Mouse (Mus musculus): ENCODE data around the gene Ldhb. TPM values are rescaled to one million over a fixed set of nuclear protein-coding genes. Genes with fewer than 3 reads are reported as not detected.
A peak's percentile ranks its signal among the peaks of the same experiment; 100 is the strongest.
"Not testable (repeated sequence)": the region's sequence is repeated elsewhere in the genome, so short reads cannot be mapped to it uniquely, and the experiment has no call there.

The Ldhb gene
- total and polyA plus RNA-seq, 2 experiments = 2.6 to 3.9 TPM

DNA sequence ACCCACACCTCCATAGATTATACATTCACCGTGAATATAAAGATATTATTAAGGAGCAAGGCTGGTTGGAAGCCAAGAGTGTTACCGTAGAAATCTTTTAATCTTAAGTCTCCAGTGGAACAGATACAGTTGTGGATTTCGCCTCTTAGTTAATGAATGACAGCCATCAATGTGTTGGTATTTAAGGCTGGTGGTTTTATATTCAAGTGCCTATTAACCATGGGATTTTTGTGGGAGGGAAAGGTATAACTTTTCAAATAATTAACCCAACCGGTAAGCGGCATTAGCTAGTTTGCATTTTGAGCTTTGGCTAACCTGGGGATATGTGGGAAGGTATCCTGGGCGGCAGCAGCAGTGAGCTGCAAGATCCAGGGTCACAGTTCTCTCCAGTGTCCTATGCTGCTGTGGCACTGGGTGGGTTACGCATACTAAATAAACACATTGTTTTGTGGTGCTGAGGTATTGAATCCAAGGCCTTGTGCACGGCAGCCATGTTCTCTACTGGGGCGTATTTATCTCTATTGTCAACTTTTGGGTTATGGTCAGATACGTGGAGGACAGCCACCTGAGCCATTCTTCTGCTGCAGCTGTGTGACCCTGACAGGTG lies 5.1 kb downstream of the Ldhb start:
- no peak overlapping the region for H3K9ac ChIP-seq (ENCODE audit: low read depth, low read length)
- 78% methylated on average over 10 of the region's 10 CpGs for WGBS
- no peaks in the 10 kb centered on the region for H3K36me3 ChIP-seq (ENCODE audit: control insufficient read depth, insufficient read depth, low read length)
- TF ChIP-seq POLR2A (IDR thresholded peaks at IDR 0.05; ENCODE audit: extremely low read depth, insufficient read depth, low read length) = no peak
- TF ChIP-seq CTCF (IDR thresholded peaks at IDR 0.05; ENCODE audit: low read depth, low read length) = no peak
- H3K27me3 ChIP-seq (ENCODE audit: control insufficient read depth, insufficient read depth, low read length) = no peaks in the 10 kb centered on the region
- no peak overlapping the region for H3K27ac ChIP-seq (replicated peaks; ENCODE audit: insufficient read depth, low read depth, low read length)
- no peak overlapping the region for H3K4me3 ChIP-seq (ENCODE audit: insufficient read depth, low read depth, low read length)
- H3K79me2 ChIP-seq (ENCODE audit: control insufficient read depth, insufficient read depth, low read length) = no peaks in the 10 kb centered on the region
- H3K4me1 ChIP-seq (ENCODE audit: control insufficient read depth, insufficient read depth, low read length) = no peaks in the 10 kb centered on the region
- no peak for DNase-seq (ENCODE audit: extremely low read depth, low read depth, low spot score)

DNA sequence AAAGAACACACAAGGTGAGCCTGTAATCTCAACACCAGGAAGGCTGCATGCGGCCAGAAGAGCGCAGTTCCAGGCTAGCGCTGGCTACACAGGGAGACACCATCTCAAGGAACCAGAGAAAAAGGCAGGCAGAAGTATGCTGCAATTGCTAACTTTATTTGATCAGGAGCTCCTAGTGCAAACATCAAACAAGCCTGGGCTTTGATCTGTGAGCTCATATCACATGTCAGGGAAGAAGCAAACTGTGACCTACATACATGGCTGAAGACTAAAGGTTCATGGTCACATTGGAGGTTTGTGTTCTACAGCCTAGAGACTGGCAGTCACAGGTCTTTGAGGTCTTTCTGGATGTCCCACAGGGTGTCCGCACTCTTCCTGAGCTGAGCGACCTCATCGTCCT lies 17.6 kb downstream of the Ldhb start:
- H3K79me2 ChIP-seq (ENCODE audit: control insufficient read depth, insufficient read depth, low read length) = not testable (repeated sequence)

DNA sequence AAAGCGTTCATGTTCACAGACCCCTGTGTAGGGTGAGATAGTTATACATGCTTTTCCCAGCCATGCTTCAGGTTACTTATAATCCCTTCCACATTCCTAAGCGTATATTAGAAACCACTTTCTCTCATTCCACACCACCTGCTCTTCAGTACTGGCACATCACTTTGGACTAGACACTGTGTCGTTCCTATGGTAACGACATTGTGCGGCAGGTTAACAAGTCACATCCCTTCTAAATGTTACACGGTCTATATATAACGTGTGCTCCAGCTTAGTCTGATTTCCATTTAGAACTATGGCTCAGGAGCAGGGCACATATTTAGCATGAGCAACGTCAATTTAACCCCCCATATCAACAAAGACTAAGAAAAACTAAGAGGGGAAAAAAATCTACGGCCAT lies 20.1 kb downstream of the Ldhb start:
- TF ChIP-seq POLR2A (IDR thresholded peaks at IDR 0.05; ENCODE audit: extremely low read depth, insufficient read depth, low read length) = no peak
- TF ChIP-seq CTCF (IDR thresholded peaks at IDR 0.05; ENCODE audit: low read depth, low read length) = no peak
- Histone ChIP-seq H3K36me3 (ENCODE audit: control insufficient read depth, insufficient read depth, low read length) (no peaks in the 10 kb centered on the region), H3K27me3 (ENCODE audit: control insufficient read depth, insufficient read depth, low read length) (no peaks in the 10 kb centered on the region), H3K27ac (replicated peaks; ENCODE audit: insufficient read depth, low read depth, low read length) (no peak overlapping the region), H3K4me3 (ENCODE audit: insufficient read depth, low read depth, low read length) (no peak overlapping the region), H3K4me1 (ENCODE audit: control insufficient read depth, insufficient read depth, low read length) (no peaks in the 10 kb centered on the region), H3K9ac (ENCODE audit: low read depth, low read length) (no peak overlapping the region), H3K79me2 (ENCODE audit: control insufficient read depth, insufficient read depth, low read length) (no peaks in the 10 kb centered on the region)
- 95% methylated on average over 9 of the region's 9 CpGs for WGBS
- DNase-seq (ENCODE audit: extremely low read depth, low read depth, low spot score) = no peak

More for the DNA sequence above, 17.6 kb downstream of the Ldhb start:
- H3K9ac ChIP-seq (ENCODE audit: low read depth, low read length); H3K4me1 ChIP-seq (ENCODE audit: control insufficient read depth, insufficient read depth, low read length); H3K27ac ChIP-seq (replicated peaks; ENCODE audit: insufficient read depth, low read depth, low read length); H3K4me3 ChIP-seq (ENCODE audit: insufficient read depth, low read depth, low read length); H3K27me3 ChIP-seq (ENCODE audit: control insufficient read depth, insufficient read depth, low read length); H3K36me3 ChIP-seq (ENCODE audit: control insufficient read depth, insufficient read depth, low read length): not testable (repeated sequence)
- peak; percentile 62 for DNase-seq (ENCODE audit: extremely low read depth, low read depth, low spot score)
- 51% methylated on average over 6 of the region's 6 CpGs for WGBS

DNA sequence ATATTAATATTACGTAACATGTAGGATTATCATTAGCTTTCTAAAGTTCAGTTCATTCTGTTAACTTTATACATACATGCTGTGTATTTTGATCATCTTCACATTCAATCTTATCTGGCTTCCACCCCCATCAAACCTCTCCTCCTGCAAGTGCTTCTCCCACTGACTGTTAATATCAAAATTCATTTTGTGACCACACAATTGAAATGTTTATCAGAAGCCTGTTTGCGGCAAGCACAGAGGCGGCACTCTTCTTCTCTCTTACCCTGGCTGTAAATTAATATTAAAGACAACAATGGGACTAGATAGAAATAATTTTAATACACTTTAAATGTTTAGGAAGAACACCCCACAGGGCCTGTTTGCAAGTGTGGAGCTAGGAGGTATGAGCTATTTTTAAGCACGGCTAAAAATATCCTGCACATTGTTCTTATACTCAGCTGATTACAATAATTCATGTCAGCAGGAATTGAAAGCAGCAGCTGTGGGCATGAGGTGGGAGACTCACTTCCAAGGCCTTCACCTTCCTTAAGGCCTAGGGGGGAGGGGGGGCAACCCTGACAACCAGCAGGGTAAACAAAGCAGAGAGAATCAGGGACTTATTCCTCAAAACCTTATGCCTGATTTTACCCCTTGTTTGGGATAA lies 22.2 kb downstream of the Ldhb start:
- H3K27ac ChIP-seq (replicated peaks; ENCODE audit: insufficient read depth, low read depth, low read length) = no peak overlapping the region
- no peak for DNase-seq (ENCODE audit: extremely low read depth, low read depth, low spot score)
- H3K9ac ChIP-seq (ENCODE audit: low read depth, low read length) = no peak overlapping the region
- no peaks in the 10 kb centered on the region for H3K4me1 ChIP-seq (ENCODE audit: control insufficient read depth, insufficient read depth, low read length)
- H3K4me3 ChIP-seq (ENCODE audit: insufficient read depth, low read depth, low read length) = no peak overlapping the region
- TF ChIP-seq POLR2A (IDR thresholded peaks at IDR 0.05; ENCODE audit: extremely low read depth, insufficient read depth, low read length) = no peak
- no peak for TF ChIP-seq CTCF (IDR thresholded peaks at IDR 0.05; ENCODE audit: low read depth, low read length)
- WGBS = 96% methylated on average over 4 of the region's 4 CpGs
- H3K27me3 ChIP-seq (ENCODE audit: control insufficient read depth, insufficient read depth, low read length) = no peaks in the 10 kb centered on the region
- H3K36me3 ChIP-seq (ENCODE audit: control insufficient read depth, insufficient read depth, low read length) = no peaks in the 10 kb centered on the region
- H3K79me2 ChIP-seq (ENCODE audit: control insufficient read depth, insufficient read depth, low read length) = no peaks in the 10 kb centered on the region

DNA sequence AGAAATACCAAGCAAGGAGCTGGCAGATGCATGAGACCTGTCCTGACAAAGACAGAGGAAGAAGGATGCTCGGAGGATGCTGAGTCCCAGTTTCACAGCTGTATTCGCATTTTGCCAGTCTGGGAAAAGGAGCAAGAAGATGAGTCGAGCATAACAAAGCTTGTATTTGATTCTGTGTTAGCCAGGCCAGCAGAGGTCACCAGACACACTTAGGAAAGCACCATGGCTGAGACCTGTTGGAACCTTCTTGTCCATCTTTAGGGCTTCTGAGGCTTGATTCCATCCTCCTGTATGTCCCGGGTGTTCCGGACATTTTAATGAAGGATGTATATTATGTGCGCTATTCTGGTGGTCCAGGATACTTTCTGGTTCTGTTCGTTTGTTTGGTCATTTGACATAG lies 30.5 kb downstream of the Ldhb start:
- TF ChIP-seq CTCF (IDR thresholded peaks at IDR 0.05; ENCODE audit: low read depth, low read length) (peak; percentile 52; the same call in 1 of the 2 replicates), POLR2A (IDR thresholded peaks at IDR 0.05; ENCODE audit: extremely low read depth, insufficient read depth, low read length) (no peak)
- Histone ChIP-seq H3K36me3 (ENCODE audit: control insufficient read depth, insufficient read depth, low read length) (no peaks in the 10 kb centered on the region), H3K9ac (ENCODE audit: low read depth, low read length) (no peak overlapping the region), H3K4me1 (ENCODE audit: control insufficient read depth, insufficient read depth, low read length) (0 out of 2 replicates have a peak, but pooled peaks cover 3% of the 10 kb centered on the region), H3K4me3 (ENCODE audit: insufficient read depth, low read depth, low read length) (no peak overlapping the region), H3K27ac (replicated peaks; ENCODE audit: insufficient read depth, low read depth, low read length) (no peak overlapping the region), H3K27me3 (ENCODE audit: control insufficient read depth, insufficient read depth, low read length) (no peaks in the 10 kb centered on the region), H3K79me2 (ENCODE audit: control insufficient read depth, insufficient read depth, low read length) (no peaks in the 10 kb centered on the region)
- WGBS = 71% methylated on average over 7 of the region's 7 CpGs
- DNase-seq (ENCODE audit: extremely low read depth, low read depth, low spot score) = peak; percentile 46

DNA sequence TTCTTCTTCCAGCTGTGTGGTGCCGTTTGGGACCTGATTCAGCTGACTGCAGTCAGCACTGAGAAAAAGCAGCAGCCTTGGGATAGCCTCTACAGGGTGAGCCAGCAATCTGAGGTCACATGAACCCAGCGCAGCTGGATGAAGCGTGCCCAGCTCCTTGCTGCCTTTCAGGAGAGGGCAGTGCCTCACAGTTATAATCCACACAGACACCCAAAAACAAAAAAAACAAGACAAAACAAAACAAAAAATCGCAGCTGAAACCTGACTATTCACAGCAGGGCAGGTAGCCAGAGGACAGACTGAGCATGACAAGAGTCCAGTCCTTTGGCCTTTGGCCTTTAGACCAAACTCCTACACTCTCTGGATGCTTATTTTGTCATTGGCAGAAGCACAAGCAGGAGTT lies 35.0 kb downstream of the Ldhb start, which contains the start of gene Gys2:
Gene Gys2 (minus strand): TSS at position 309 of the 403 bp plus-strand sequence.
- Histone ChIP-seq H3K4me3 (ENCODE audit: insufficient read depth, low read depth, low read length) (peak within 1 kb of the TSS; percentile 48), H3K27ac (replicated peaks; ENCODE audit: insufficient read depth, low read depth, low read length) (peak within 1 kb of the TSS; percentile 91), H3K9ac (ENCODE audit: low read depth, low read length) (peak within 1 kb of the TSS; percentile 75), H3K79me2 (ENCODE audit: control insufficient read depth, insufficient read depth, low read length) (peaks cover 5% of the 10 kb centered on the region; the same call in 1 of the 2 replicates), H3K27me3 (ENCODE audit: control insufficient read depth, insufficient read depth, low read length) (no peaks in the 10 kb centered on the region), H3K4me1 (ENCODE audit: control insufficient read depth, insufficient read depth, low read length) (peaks cover 18% of the 10 kb centered on the region), H3K36me3 (ENCODE audit: control insufficient read depth, insufficient read depth, low read length) (no peaks in the 10 kb centered on the region)
- peak; percentile 99 for DNase-seq (ENCODE audit: extremely low read depth, low read depth, low spot score)
- TF ChIP-seq POLR2A (IDR thresholded peaks at IDR 0.05; ENCODE audit: extremely low read depth, insufficient read depth, low read length) = peak; percentile 76; the same call in 1 of the 2 replicates
- TF ChIP-seq CTCF (IDR thresholded peaks at IDR 0.05; ENCODE audit: low read depth, low read length) = no peak
- 20% methylated on average over 4 of the region's 4 CpGs for WGBS
